Mouse (Mus musculus) Muller cell, postnatal 12 days (primary cell): ENCODE results near the gene Grb2.
"Not testable (repeated sequence)": the region's sequence is repeated elsewhere in the genome, so short reads cannot be mapped to it uniquely, and the experiment has no call there.

Experiments
- DNase-seq: peaks from one replicate; pipeline ENCODE4 v3.0.0-alpha.2; 2015; ENCODE audit errors: inconsistent ontology term

Gene Grb2

GRCm38 (mm10) chr11:115645498-115645897, 62.9 kb downstream of the Grb2 start:
- DNase-seq = not testable (repeated sequence)

GRCm38 (mm10) chr11:115644308-115644707, 64.1 kb downstream of the Grb2 start:
- no peak for DNase-seq

- no peak for DNase-seq
Measured at GRCm38 (mm10) chr11:115643265-115643664, 65.1 kb downstream of the Grb2 start.

GRCm38 (mm10) chr11:115642705-115643104, 65.7 kb downstream of the Grb2 start:
- no peak for DNase-seq

GRCm38 (mm10) chr11:115641664-115642036, 66.7 kb downstream of the Grb2 start:
- no peak for DNase-seq

GRCm38 (mm10) chr11:115640978-115641663, 67.3 kb downstream of the Grb2 start:
- DNase-seq = peak; percentile 16

GRCm38 (mm10) chr11:115640311-115640828, 68.0 kb downstream of the Grb2 start:
- no peak for DNase-seq

GRCm38 (mm10) chr11:115639540-115639939, 68.9 kb downstream of the Grb2 start:
- no peak for DNase-seq

GRCm38 (mm10) chr11:115638498-115639409, 69.6 kb downstream of the Grb2 start:
- DNase-seq = no peak

GRCm38 (mm10) chr11:115636960-115637359, 71.4 kb downstream of the Grb2 start:
- DNase-seq = no peak

GRCm38 (mm10) chr11:115635484-115635883, 72.9 kb downstream of the Grb2 start:
- no peak for DNase-seq

GRCm38 (mm10) chr11:115635041-115635440, 73.4 kb downstream of the Grb2 start:
- no peak for DNase-seq

GRCm38 (mm10) chr11:115634109-115634508, 74.3 kb downstream of the Grb2 start:
- DNase-seq = no peak

- DNase-seq = no peak
Measured at GRCm38 (mm10) chr11:115632862-115633261, 75.5 kb downstream of the Grb2 start.

GRCm38 (mm10) chr11:115632247-115632646, 76.2 kb downstream of the Grb2 start:
- no peak for DNase-seq

- DNase-seq = no peak
Measured at GRCm38 (mm10) chr11:115631505-115631890, 76.9 kb downstream of the Grb2 start.

GRCm38 (mm10) chr11:115630532-115631504, 77.6 kb downstream of the Grb2 start:
- DNase-seq = peak; percentile 18

- DNase-seq = no peak
Measured at GRCm38 (mm10) chr11:115629734-115630531, 78.5 kb downstream of the Grb2 start.

- DNase-seq = no peak
Measured at GRCm38 (mm10) chr11:115628465-115629101, 79.8 kb downstream of the Grb2 start.
